Mouse (Mus musculus) erythroid progenitor cell, adult 5-6 weeks (primary cell): ENCODE measurements around the gene Bnip3. TPM values are rescaled to one million over a fixed set of nuclear protein-coding genes. Genes with fewer than 3 reads are reported as not detected.

Source experiments
- ATAC-seq: replicated peaks from 2 replicates; pipeline ENCODE4 v1.8.0; 2016; ENCODE audit warnings: moderate number of reproducible peaks, mild to moderate bottlenecking, moderate TSS enrichment, inconsistent platforms; ENCODE audit not compliant: poor library complexity, low FRiP score, severe bottlenecking
- total RNA-seq, 2 experiments: library from RNA; stranded (forward) in 1 of 2; stranded (reverse) in 1 of 2; fragments of 150-400 nt in 1 of 2; fragments of 186-747, 209-891 nt in 1 of 2; gene quantifications; 2 replicates each; pipeline versions ENCODE4 v1.2.3 to v1.2.4; 2015 to 2017; ENCODE audit warnings: low replicate concordance in 2 of 2

The Bnip3 gene
- total RNA-seq (2015; ENCODE audit: low replicate concordance) (0.72 and 9.2 TPM in 2 replicates), total RNA-seq (2017; ENCODE audit: low replicate concordance) (0.64 and 5.5 TPM in 2 replicates)

DNA sequence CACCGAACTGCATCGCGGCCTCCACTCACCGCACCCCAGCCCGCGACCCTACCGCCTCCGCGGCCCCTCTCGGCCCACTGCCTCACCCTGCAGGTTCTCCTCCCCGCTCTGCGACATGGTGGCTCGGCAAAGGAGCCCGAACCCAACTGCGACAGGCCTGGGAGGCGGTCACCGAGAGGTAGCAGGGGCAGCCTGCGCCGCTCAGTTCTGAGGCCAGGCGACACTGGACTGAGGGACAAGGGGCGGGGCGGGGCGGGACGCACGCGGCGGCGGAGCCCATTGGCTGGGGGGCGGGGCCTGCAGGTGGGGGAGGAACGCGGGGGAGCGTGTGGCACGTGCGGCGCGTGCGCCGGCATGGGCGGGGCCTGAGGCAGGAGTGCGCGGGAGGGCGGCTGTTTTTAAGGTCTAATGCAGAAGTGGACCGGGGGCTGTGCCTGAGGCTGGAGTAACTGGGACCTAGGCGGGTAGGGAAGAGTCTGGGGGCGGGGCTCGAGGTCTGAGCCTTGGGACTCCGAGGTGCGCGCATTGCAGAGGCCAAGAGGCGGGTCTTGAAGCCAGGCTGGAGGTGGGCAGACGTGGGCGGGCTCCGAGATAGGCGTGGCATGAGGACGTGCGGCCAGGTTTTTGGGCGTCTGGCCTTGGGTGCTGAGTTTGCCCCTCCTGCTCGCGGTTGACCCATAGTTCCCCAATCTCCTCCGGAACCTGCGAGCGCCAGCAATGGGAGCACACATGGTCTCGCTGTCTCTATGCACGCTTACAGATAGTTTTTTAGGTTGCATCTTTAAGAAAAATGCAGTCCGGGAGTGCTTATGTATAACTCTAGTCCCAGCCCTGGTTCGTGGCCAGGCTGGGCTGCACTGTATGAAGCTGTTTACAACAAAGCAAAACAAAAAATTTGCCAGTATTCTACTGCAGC lies at the start of gene Bnip3:
Gene Bnip3 (minus strand): TSS at position 243 of the 916 bp plus-strand sequence.
- peak; percentile 89 for ATAC-seq

DNA sequence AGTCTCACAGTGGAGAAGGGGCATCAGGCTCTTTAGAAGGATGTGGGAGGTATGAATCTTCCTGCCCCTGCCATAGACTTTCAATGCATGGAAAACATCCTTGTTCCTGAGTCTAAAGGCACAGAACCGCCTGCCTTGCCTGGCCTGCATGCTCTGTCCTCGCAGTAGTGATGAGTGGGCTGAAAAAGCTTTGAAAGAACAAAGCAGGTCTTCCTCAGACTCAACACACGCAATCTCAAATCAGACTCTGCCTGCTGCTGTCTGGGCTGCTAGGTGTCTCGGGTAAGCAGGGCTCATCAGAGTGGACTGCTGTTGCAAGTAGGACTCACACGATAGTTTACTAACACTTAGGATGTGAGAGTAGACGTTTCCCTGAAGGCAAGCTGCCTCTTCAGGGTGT lies 47.8 kb upstream of the Bnip3 start:
- ATAC-seq = no peak

- no peak for ATAC-seq
Observed at GRCm38 (mm10) chr7:138955787-138956186, 46.5 kb upstream of the Bnip3 start.

- ATAC-seq = no peak
Observed at GRCm38 (mm10) chr7:138948309-138948708, 39.0 kb upstream of the Bnip3 start.

DNA sequence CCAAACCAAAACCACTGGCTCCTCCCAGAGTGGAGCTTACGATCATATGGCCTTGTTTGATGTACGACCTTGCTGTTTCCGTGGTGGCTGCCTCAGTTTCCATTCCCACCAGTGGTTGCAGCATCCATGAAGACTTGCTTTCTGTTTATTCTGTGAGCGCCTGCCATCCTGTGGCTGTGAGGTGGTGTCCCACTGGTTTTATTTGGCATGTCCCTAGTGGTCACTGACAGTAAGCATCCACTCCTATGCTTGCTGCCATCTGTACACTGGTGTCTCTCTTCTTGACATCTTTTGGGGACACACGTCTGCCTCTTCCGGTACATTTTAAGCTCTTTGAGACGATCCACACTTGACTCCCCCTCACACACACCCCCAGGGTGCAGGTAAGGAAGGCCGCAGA lies 38.4 kb upstream of the Bnip3 start:
- no peak for ATAC-seq

GRCm38 (mm10) chr7:138945668-138946067 lies 36.3 kb upstream of the Bnip3 start:
- no peak for ATAC-seq

GRCm38 (mm10) chr7:138942301-138942700 lies 33.0 kb upstream of the Bnip3 start:
- ATAC-seq = no peak

DNA sequence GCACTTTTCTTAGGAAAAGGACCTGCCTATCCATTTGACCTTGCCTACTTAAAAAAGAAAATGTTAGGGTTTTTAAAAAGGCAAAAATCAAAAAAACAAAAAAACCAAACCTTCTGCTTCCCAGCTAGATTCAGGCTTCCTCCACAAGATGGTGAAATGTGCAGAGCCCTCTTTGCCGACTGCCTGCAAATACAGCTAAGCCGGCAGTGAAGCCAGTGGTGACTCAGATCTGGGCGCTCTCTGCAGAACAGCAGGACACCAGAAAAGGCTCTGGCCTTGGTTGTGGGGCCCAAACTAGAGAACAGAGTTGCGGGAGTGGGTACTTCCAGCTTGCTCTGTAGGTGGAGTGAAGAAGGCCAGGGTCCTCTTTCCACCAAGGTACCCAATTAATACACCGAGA lies 32.3 kb upstream of the Bnip3 start:
- ATAC-seq = no peak

DNA sequence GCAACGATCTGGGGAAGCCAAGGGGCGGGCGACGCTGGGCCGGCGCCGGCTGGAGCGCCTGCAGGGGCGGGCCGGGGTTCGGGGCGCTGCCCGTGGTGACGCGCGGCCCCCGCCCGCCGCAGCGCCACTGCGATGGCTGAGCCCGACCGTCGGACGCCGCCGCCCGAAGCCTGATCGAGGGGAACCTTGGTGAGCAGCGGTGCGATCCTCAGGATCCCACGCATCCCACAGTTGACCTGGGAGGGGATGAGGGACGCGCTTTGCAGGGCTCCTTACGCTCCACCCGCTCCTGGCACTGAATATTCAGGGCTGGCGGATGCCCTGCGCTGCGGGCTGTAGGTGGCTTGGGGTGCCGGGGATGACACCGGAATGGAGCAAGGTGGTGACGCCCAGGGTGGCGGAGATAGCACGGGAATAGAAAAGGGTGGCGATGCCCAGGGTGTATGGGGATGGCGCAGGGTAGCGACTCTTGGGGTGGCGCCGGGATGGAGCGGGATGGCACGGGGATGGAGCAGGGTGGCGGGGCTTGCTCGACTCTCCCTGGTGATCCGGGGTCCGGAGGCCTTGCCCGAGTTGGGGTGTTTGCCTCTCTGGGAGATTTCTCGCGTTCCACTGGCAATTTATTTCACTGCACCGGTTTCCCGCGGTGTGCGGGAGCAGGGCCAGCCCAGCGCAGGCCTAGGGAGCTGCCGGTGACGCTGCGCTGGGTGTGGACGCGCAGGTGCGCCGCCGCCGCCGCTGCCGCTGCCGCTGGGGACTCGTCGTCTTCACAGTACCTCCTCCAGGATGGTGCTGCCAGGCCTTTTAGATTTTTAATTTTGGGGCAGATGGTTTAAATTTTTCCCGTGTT lies 31.5 kb upstream of the Bnip3 start, which contains the start of gene Jakmip3:
Gene Jakmip3 (plus strand): TSS at position 119 of the 850 bp plus-strand sequence.
- ATAC-seq = no peak

DNA sequence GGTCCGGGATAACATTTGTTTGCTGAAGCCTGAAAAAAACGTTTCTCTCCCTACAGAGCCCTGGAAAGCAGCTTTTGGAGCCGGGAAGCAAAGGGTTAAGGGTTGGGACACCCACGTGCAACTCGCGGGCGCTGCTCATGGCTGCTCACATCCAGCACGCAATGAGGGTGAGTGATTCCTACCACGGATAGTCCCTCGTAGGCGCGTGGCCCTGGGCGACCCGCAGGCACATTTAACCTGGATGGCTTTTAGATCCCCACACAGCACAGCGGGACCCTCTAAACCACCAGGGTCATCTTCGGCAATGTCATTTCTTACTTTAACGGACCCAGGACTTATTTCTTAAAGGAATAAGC lies 30.9 kb upstream of the Bnip3 start:
- ATAC-seq = no peak

GRCm38 (mm10) chr7:138938991-138939390 lies 29.7 kb upstream of the Bnip3 start:
- no peak for ATAC-seq

- no peak for ATAC-seq
Observed at GRCm38 (mm10) chr7:138934523-138934922, 25.2 kb upstream of the Bnip3 start.

- no peak for ATAC-seq
Observed at GRCm38 (mm10) chr7:138928456-138928855, 19.1 kb upstream of the Bnip3 start.

DNA sequence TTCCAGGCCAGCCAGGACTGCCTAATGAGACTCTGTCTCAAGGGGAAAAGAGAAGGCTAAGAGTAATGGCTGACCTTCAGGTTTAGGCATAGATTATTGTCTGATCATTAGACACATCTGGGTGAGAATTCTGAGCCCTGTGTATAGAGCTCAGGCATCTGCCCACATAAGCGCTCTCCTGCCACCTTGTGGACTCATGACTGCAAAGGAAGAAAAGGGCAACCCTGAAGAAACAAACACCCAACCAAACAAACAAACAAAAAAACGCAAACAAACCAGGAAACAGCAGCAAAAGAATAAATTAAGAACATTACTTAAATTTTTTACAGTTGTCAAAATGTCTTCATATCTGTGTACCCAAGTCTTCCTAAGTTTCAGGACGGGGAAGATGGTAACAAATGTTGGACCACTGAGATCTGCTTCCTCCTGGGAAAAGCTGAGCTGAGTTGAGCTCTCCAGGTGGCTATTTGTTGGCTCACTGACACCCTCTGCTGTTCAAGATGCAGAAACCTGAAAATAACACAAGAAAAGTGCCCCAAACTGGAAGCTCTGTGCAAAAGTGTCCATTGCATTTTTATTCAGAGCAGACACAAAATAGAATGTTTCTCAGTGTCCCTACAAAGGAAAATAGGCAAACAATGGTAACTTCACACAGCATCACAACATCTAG lies 14.6 kb upstream of the Bnip3 start:
- ATAC-seq = no peak

GRCm38 (mm10) chr7:138921611-138922010 lies 12.3 kb upstream of the Bnip3 start:
- no peak for ATAC-seq

GRCm38 (mm10) chr7:138919156-138919944 lies 10.0 kb upstream of the Bnip3 start:
- ATAC-seq = 0 out of 2 replicates have a peak, but pooled peaks have one; percentile 30

- no peak for ATAC-seq
Observed at GRCm38 (mm10) chr7:138913616-138914015, 4.3 kb upstream of the Bnip3 start.

DNA sequence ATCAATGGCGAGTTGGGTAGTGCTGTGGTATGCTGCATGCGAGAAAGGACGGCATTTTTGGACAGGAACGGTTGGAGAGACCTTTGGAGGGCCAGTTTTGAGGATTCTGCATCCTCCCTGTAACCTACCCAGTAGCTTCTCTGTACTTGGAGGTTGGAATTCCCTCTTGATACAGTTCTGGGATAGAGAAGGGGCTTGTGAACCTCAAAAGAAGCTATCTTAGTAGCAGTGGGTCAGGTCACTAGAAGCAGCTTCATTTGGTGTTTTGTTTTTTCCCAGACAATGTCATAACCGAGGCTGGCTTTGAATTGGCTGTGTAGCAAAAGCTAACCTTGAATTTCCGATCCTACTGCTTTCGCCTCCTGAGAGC lies 859 bp upstream of the Bnip3 start:
- ATAC-seq = no peak

- no peak for ATAC-seq
Observed at GRCm38 (mm10) chr7:138908768-138909276, 497 bp downstream of the Bnip3 start.
